In the genomic region with DNA sequence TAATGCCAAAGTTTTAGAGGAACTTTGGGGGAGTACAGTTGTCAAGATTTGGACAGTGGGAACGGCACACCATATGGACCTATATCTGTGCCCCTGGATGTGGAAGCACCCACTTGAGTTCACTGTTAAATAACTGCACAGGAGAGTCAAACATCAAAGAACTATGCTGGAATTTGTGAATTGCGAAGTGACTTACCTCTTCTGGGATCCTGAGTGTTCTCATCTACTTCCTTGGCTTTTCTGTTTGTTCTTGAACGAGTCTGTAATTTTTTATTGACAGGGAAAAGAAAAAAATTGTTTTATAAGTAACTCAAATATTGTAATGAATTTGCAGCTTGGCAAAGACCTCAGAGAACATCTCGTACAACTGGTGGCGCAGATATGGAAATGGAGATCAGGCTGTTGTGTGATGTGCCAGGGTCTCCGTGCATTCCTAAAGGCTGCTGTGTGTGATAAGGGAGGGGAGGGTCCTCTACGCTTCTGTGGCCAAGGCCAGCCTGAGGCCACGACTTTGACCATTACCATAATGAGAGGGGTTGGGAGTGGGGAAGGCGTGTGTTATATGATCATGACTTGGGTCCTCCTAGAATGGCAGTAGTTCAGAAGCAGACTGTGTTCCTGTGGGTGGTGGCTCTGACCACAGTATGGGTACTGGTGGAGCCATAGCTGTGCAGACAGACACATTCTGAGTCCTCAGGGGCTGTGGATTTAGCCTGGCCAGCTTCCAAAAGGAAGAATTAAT, we compare ENCODE assay signal across 9 mouse cellular contexts. TPM values are rescaled to one million over a fixed set of nuclear protein-coding genes. Genes with fewer than 3 reads are reported as not detected.
DNase-seq lines count a peak whose midpoint lies in the region; ATAC-seq lines count a peak whose summit lies in the region.
"Had no signal": no experiment of that assay in that cellular context is flagged by ENCODE, and none has a peak within 500 bp of the region (broad histone marks: within the 10 kb centered on the region; RNA-seq: fewer than 3 reads in every experiment).

No protein-coding gene starts in this region.

- ATAC-seq in lung, embryonic 15.5 days (ENCODE audit: borderline replicate concordance, extremely low read depth, low FRiP score, low TSS enrichment), result no peak
- ATAC-seq in forebrain, embryonic 16.5 days, result no peak
- no peak for ATAC-seq in liver, embryonic 15.5 days (ENCODE audit: insufficient read depth)
- ATAC-seq in stomach, embryonic 16.5 days (ENCODE audit: insufficient read depth, low FRiP score), result no peak

- peak overlapping the region; percentile 58 for H3K27ac ChIP-seq in lung, embryonic 15.5 days
- no peak overlapping the region for H3K27ac ChIP-seq in forebrain, embryonic 16.5 days (ENCODE audit: low read length)
- H3K27ac ChIP-seq in liver, embryonic 15.5 days (replicated peaks), result no peak overlapping the region
- H3K27ac ChIP-seq in stomach, embryonic 16.5 days (ENCODE audit: low read length), result no peak overlapping the region

- H3K4me3 ChIP-seq in lung, embryonic 15.5 days, result peak overlapping the region; percentile 53
- peak overlapping the region; percentile 62 for H3K4me3 ChIP-seq in forebrain, embryonic 16.5 days (replicated peaks; ENCODE audit: low read length)
- peak overlapping the region; percentile 60 for H3K4me3 ChIP-seq in liver, embryonic 15.5 days (replicated peaks)
- peak overlapping the region; percentile 64 for H3K4me3 ChIP-seq in stomach, embryonic 16.5 days (replicated peaks; ENCODE audit: low read length)

- H3K36me3 ChIP-seq in lung, embryonic 15.5 days, result no peaks in the 10 kb centered on the region
- no peaks in the 10 kb centered on the region for H3K36me3 ChIP-seq in forebrain, embryonic 16.5 days (ENCODE audit: control insufficient read depth, insufficient read depth)
- H3K36me3 ChIP-seq in liver, embryonic 15.5 days (replicated peaks), result no peaks in the 10 kb centered on the region
- no peaks in the 10 kb centered on the region for H3K36me3 ChIP-seq in stomach, embryonic 16.5 days (ENCODE audit: control insufficient read depth, insufficient read depth, low read length)

- H3K9me3 ChIP-seq in lung, embryonic 15.5 days, result no peaks in the 10 kb centered on the region
- H3K9me3 ChIP-seq in forebrain, embryonic 16.5 days (ENCODE audit: control insufficient read depth, low read length), result no peaks in the 10 kb centered on the region
- no peaks in the 10 kb centered on the region for H3K9me3 ChIP-seq in liver, embryonic 15.5 days (replicated peaks)
- no peaks in the 10 kb centered on the region for H3K9me3 ChIP-seq in stomach, embryonic 16.5 days (replicated peaks; ENCODE audit: control insufficient read depth, low read length)

- H3K9ac ChIP-seq in lung, embryonic 15.5 days, result no peak overlapping the region
- no peak overlapping the region for H3K9ac ChIP-seq in forebrain, embryonic 16.5 days (replicated peaks; ENCODE audit: low read depth, low read length)
- no peak overlapping the region for H3K9ac ChIP-seq in liver, embryonic 15.5 days
- H3K9ac ChIP-seq in stomach, embryonic 16.5 days (ENCODE audit: low read length), result no peak overlapping the region

- no peaks in the 10 kb centered on the region for H3K27me3 ChIP-seq in lung, embryonic 15.5 days
- no peaks in the 10 kb centered on the region for H3K27me3 ChIP-seq in forebrain, embryonic 16.5 days (replicated peaks; ENCODE audit: control insufficient read depth, insufficient read depth, low read length)
- H3K27me3 ChIP-seq in liver, embryonic 15.5 days, result no peaks in the 10 kb centered on the region
- H3K27me3 ChIP-seq in stomach, embryonic 16.5 days (ENCODE audit: control insufficient read depth, insufficient read depth, low read length), result no peaks in the 10 kb centered on the region

- no peak for DNase-seq in lung, postnatal 10 days
- DNase-seq in ovary, postnatal 10 days (ENCODE audit: low spot score), result no peak
- DNase-seq in ovary, adult 18-20 months (ENCODE audit: low spot score), result no peak
- DNase-seq in adrenal gland, adult 8-10 months, result no peak
- DNase-seq: thymus, postnatal 25 days had no signal

- peak overlapping the region; percentile 83 for H3K4me2 ChIP-seq in lung, embryonic 15.5 days
- peak overlapping the region; percentile 75 for H3K4me2 ChIP-seq in forebrain, embryonic 16.5 days (ENCODE audit: low read length)
- H3K4me2 ChIP-seq in liver, embryonic 15.5 days, result peak overlapping the region; percentile 88
- peak overlapping the region; percentile 96 for H3K4me2 ChIP-seq in stomach, embryonic 16.5 days (ENCODE audit: low read depth, low read length)

- 54% methylated on average over 9 of the region's 9 CpGs for WGBS in lung, embryonic 15.5 days
- WGBS in forebrain, embryonic 16.5 days, result 86% methylated on average over 9 of the region's 9 CpGs
- WGBS in liver, embryonic 15.5 days (ENCODE audit: insufficient replicate concordance), result 47% methylated on average over 9 of the region's 9 CpGs
- 72% methylated on average over 9 of the region's 9 CpGs for WGBS in stomach, embryonic 16.5 days

- H3K4me1 ChIP-seq in lung, embryonic 15.5 days, result peaks cover 38% of the 10 kb centered on the region
- peaks cover 13% of the 10 kb centered on the region for H3K4me1 ChIP-seq in forebrain, embryonic 16.5 days (replicated peaks; ENCODE audit: control insufficient read depth, insufficient read depth, low read length)
- peaks cover 76% of the 10 kb centered on the region for H3K4me1 ChIP-seq in liver, embryonic 15.5 days (replicated peaks)
- H3K4me1 ChIP-seq in stomach, embryonic 16.5 days (ENCODE audit: control insufficient read depth, insufficient read depth, low read length), result peaks cover 32% of the 10 kb centered on the region

RNA-seq across cellular contexts. Expression of a gene that starts 1.2 kb away (rescaled TPM):
- 10.2 and 11.3 TPM in 2 replicates for polyA plus RNA-seq in lung, embryonic 15.5 days (2015; fragmentation: Nextera tagmentation; extraction: Ambion mirVana)
- polyA plus RNA-seq in forebrain, embryonic 16.5 days (2015; fragmentation: Nextera tagmentation; extraction: Ambion mirVana), result 27.0 and 34.0 TPM in 2 replicates
- polyA plus RNA-seq in liver, embryonic 15.5 days (2015; fragmentation: Nextera tagmentation; extraction: Ambion mirVana), result 3.9 and 4.5 TPM in 2 replicates
- polyA plus RNA-seq in stomach, embryonic 16.5 days (2015; fragmentation: Nextera tagmentation; extraction: Ambion mirVana), result 10.2 and 11.2 TPM in 2 replicates
- total RNA-seq in adrenal gland, adult 8-10 months (2022), result 10 to 100 TPM in 2 of 4 experiments, 1 to 10 TPM in 2; 6.2 to 21.6 (median 12.0) TPM

RNA-seq across cellular contexts. Expression of a gene that starts 7.0 kb away (rescaled TPM):
- polyA plus RNA-seq in lung, embryonic 15.5 days (2015; fragmentation: Nextera tagmentation; extraction: Ambion mirVana), result not detected in 2 replicates
- not detected in 2 replicates for polyA plus RNA-seq in forebrain, embryonic 16.5 days (2015; fragmentation: Nextera tagmentation; extraction: Ambion mirVana)
- polyA plus RNA-seq in liver, embryonic 15.5 days (2015; fragmentation: Nextera tagmentation; extraction: Ambion mirVana), result 0.07 TPM in 1 of 2 replicates, not detected in the other
- 0.31 and 0.40 TPM in 2 replicates for polyA plus RNA-seq in stomach, embryonic 16.5 days (2015; fragmentation: Nextera tagmentation; extraction: Ambion mirVana)
- total RNA-seq in adrenal gland, adult 8-10 months (2022), result 1 to 10 TPM in 1 of 4 experiments, under 1 TPM in 3; 0.31 to 1.0 (median 0.45) TPM

RNA-seq across cellular contexts. Expression of a gene that starts 39.4 kb away (rescaled TPM):
- 0.86 and 1.0 TPM in 2 replicates for polyA plus RNA-seq in lung, embryonic 15.5 days (2015; fragmentation: Nextera tagmentation; extraction: Ambion mirVana)
- 1.5 and 2.0 TPM in 2 replicates for polyA plus RNA-seq in forebrain, embryonic 16.5 days (2015; fragmentation: Nextera tagmentation; extraction: Ambion mirVana)
- 0.33 and 0.60 TPM in 2 replicates for polyA plus RNA-seq in liver, embryonic 15.5 days (2015; fragmentation: Nextera tagmentation; extraction: Ambion mirVana)
- 6.0 and 8.5 TPM in 2 replicates for polyA plus RNA-seq in stomach, embryonic 16.5 days (2015; fragmentation: Nextera tagmentation; extraction: Ambion mirVana)
- 10 to 100 TPM in 1 of 4 experiments, 1 to 10 TPM in 3; 2.6 to 12.4 (median 6.9) TPM for total RNA-seq in adrenal gland, adult 8-10 months (2022)

RNA-seq across cellular contexts. Expression of a gene that starts 45.6 kb away (rescaled TPM):
- 83.2 and 98.3 TPM in 2 replicates for polyA plus RNA-seq in lung, embryonic 15.5 days (2015; fragmentation: Nextera tagmentation; extraction: Ambion mirVana)
- polyA plus RNA-seq in forebrain, embryonic 16.5 days (2015; fragmentation: Nextera tagmentation; extraction: Ambion mirVana), result 52.4 and 52.7 TPM in 2 replicates
- 23.1 and 23.6 TPM in 2 replicates for polyA plus RNA-seq in liver, embryonic 15.5 days (2015; fragmentation: Nextera tagmentation; extraction: Ambion mirVana)
- polyA plus RNA-seq in stomach, embryonic 16.5 days (2015; fragmentation: Nextera tagmentation; extraction: Ambion mirVana), result 132 and 161 TPM in 2 replicates
- total RNA-seq in adrenal gland, adult 8-10 months (2022), result 100 to 1,000 TPM; 126 to 177 (median 159) TPM

RNA-seq across cellular contexts. Expression of a gene that starts 56.4 kb away (rescaled TPM):
- polyA plus RNA-seq in lung, embryonic 15.5 days (2015; fragmentation: Nextera tagmentation; extraction: Ambion mirVana), result 437 and 446 TPM in 2 replicates
- 389 and 410 TPM in 2 replicates for polyA plus RNA-seq in forebrain, embryonic 16.5 days (2015; fragmentation: Nextera tagmentation; extraction: Ambion mirVana)
- polyA plus RNA-seq in liver, embryonic 15.5 days (2015; fragmentation: Nextera tagmentation; extraction: Ambion mirVana), result 316 and 353 TPM in 2 replicates
- 482 and 516 TPM in 2 replicates for polyA plus RNA-seq in stomach, embryonic 16.5 days (2015; fragmentation: Nextera tagmentation; extraction: Ambion mirVana)
- 100 to 1,000 TPM; 381 to 565 (median 479) TPM for total RNA-seq in adrenal gland, adult 8-10 months (2022)
